Mouse (Mus musculus) R1 (cell line): ENCODE measurements around the gene Palm3.
"Not testable (repeated sequence)": the region's sequence is repeated elsewhere in the genome, so short reads cannot be mapped to it uniquely, and the experiment has no call there.

Source experiments
- DNase-seq: peaks from one replicate; pipeline ENCODE4 v3.0.0-alpha.2; 2018; ENCODE audit warnings: low read depth, low spot score

Gene Palm3

GRCm38 (mm10) chr8:83997511-83998141 is 23.6 kb upstream of the Palm3 start, which contains the start of gene Samd1:
Gene Samd1, plus strand, starts transcription at chr8:83997672.
- DNase-seq = peak; percentile 48

DNA sequence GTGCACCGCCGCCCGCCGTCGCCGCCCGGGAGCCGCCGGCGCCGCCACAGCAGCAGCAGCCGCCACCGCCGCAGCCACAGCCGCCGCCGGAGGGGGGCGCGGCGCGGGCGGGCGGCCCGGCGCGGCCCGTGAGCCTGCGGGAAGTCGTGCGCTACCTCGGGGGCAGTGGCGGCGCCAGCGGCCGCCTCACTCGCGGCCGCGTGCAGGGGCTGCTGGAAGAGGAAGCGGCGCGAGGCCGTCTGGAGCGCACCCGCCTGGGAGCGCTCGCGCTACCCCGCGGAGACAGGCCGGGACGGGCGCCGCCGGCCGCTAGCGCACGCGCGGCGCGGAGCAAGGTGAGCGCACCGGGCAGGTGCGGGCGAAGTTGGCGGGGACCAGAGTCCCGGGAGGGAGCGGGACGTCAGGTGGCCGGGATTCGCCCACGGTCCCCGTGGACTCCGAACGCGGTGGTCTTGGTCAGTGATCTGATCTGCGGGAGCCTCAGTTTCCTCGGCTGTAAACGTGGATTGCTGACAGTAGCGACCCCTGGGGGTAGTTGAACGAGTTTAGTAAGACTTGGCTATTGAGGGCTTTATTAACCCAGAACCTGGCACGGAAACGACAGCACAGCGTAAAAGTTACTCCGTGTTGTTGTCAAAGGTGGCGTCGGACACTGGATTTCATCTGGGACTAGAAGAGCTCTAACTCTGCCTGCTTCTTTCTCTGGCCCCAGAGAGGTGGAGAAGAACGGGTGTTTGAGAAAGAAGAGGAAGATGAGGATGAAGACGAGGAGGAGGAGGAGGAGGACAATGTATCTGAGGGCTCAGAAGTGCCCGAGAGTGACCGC is 22.8 kb upstream of the Palm3 start:
- DNase-seq = peak; percentile 91

DNA sequence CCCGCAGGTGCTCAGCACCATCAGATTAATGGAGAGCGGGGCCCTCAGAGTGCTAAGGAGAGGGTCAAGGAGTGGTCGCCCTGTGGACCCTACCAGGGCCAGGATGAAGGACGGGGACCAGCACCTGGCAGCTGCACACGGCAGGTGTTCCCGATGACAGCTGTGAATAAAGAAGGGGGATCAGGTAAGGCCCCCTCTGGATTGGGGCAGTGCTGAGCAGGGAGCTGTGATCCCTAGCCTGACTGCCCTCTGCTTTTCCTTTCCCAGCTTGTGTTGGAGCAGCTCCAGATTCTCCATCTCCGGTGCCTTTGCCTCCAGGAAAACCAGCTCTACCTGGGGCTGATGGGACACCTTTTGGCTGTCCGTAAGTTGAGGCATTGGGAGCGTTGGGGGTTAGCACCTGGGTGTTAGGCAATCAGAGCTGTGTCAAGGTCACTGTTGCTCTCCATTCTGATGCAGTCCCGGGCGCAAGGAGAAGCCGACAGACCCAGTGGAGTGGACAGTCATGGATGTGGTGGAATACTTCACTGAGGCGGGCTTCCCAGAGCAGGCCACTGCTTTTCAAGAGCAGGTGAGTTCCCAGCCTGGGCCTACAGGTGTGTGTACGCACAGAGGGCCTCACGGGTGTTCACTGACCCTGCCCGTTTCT is 22.1 kb upstream of the Palm3 start:
- no peak for DNase-seq

GRCm38 (mm10) chr8:83999825-84000224 is 21.4 kb upstream of the Palm3 start:
- DNase-seq = no peak

- DNase-seq = peak; percentile 62
Observed at GRCm38 (mm10) chr8:84001281-84002000, 19.8 kb upstream of the Palm3 start, which contains the start of gene 1700067K01Rik. Gene 1700067K01Rik, plus strand, starts transcription at chr8:84001502.

DNA sequence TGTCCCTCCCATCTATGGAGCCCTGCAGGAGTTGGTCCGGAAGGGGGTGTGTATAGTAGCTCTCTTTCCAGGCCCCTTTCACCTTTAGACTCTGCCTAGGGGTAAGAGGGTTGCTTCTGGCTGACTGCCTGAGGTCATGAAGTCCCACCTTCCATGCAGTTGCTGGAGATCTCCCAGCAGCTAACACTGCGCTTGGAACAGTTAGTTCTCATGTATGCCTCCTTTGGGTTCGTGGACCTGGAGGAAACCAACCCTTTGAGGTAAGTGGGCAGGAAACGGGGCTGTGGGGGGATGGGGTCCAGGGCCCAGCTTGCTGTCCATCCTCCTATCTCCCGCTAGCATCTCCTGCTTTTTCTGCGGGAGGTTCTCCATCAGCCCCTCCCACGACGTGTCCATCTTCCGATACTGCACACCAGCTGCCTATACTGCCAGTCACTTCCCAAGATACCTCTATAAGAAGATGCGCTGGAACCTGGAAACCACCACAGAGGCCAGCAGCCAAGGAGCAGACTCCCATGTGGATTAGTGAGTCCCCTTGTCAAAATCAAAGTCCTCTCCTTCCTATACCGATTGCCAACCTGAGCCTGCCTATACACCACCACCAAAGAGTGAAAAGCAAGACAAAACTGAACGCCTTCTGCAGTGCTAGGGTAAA is 18.2 kb upstream of the Palm3 start:
- no peak for DNase-seq

DNA sequence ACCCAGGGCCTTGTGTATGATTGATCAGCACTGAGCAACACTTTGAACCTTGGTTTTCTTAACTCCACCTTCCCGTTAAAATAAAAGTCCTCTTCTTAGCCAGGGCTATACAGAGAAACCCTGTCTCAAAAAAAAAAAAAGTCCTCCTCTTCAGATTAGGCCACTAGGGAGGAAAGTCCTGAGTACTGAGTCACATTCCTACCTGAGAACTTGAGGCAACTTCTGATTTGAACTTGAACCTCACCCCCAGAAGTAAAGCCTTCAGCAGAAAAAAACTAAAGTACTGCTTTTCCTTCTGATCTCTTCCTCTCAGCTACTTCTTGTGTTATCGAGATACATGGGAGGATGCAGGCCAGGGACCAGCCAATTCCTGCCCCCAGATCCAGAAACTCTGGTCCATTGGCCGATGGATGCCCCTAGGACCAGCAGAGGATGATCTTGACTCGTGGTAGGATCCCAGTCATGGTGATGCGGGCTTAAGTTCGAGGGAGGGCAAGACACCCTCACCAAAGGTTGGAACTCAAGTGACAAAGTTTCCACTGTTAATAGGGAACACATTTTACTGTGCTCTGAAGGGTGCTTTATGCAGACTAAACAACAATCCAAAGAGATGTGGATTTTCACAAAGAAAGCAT is 17.5 kb upstream of the Palm3 start:
- DNase-seq = no peak

- DNase-seq = peak; percentile 95
Observed at GRCm38 (mm10) chr8:84004533-84005201, 16.6 kb upstream of the Palm3 start.

DNA sequence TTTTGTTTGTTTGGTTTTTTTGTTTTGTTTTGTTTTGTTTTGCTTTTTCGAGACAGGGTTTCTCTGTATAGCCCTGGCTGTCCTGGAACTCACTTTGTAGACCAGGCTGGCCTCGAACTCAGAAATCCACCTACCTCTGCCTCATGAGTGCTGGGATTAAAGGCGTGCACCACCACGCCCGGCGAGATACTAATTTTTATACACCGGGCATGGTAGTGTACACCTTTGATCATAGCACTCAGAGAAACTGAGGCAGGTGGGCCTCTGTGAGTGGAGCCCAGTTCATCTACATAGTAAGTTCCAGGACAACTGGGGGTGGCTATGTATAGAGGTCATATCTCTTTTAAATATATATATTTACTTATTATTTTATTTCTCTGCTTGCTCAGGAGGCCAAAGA is 15.8 kb upstream of the Palm3 start:
- DNase-seq = not testable (repeated sequence)

GRCm38 (mm10) chr8:84008362-84008761 is 12.9 kb upstream of the Palm3 start:
- peak; percentile 91 for DNase-seq

DNA sequence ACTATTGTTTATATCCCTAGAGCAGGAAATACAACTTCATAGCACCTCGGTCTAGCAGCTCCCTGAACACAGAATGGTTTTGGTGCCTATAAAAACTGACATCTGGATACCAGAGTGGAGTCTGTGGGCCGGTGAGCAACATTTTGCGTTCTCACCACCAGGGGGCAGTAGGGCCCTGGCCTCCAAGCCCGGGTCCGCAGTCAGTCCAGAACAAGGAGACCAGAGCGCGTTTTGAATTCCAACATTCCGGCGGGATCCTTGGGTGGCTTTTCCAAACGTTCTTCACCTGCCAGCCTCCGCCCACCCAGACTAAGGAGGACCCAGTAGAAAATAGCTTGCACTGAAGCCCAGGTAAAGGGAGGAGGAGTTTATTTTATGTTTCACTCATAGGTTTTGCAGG is 11.4 kb upstream of the Palm3 start:
- peak; percentile 91 for DNase-seq

- peak; percentile 68 for DNase-seq
Observed at GRCm38 (mm10) chr8:84010625-84011611, 10.4 kb upstream of the Palm3 start.

GRCm38 (mm10) chr8:84011705-84012498 is 9.4 kb upstream of the Palm3 start, which contains the start of gene 2210011C24Rik:
Gene 2210011C24Rik, minus strand, starts transcription at chr8:84012171.
- DNase-seq = peak; percentile 71

DNA sequence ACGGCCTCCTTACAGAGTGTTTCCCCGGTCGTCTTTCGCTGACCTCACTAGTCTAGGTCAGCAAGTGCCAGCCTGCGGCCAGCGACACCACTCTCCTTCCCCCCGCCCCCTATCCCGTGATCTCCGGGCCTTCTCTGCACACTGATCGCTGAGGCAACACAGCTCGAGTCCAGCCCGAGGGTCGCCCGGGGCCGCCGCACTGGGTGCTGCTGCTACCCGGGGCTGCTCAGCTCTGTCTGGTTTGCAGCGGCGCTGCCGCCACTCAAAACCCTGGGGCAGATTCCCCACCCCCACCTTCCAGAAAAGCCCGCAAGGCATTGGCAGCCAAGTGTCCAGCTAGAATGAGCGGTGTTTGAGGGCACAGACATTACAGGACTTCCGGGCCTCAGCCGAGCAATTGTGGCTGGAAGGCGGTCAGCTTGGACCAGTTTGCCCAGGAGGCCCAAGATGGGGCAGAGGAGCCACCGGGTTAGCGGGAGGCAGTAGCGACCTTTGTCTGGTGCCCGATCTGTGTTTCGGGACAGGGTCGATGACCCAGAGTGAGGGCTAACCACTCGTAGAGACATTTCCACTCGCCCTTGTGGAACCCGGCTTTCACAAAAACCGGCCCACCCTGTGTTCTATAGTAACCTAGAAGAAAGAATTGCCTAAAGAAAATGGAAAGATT is 8.6 kb upstream of the Palm3 start:
- no peak for DNase-seq

GRCm38 (mm10) chr8:84015833-84016232 is 5.4 kb upstream of the Palm3 start:
- DNase-seq = peak; percentile 59

GRCm38 (mm10) chr8:84019738-84020137 is 1.5 kb upstream of the Palm3 start:
- DNase-seq = no peak

GRCm38 (mm10) chr8:84021569-84021968 is 298 bp downstream of the Palm3 start:
- peak; percentile 97 for DNase-seq
